Mouse (Mus musculus) stomach, postnatal 0 days (tissue): ENCODE results near the gene Car6. TPM values are rescaled to one million over a fixed set of nuclear protein-coding genes. Genes with fewer than 3 reads are reported as not detected.

ENCODE experiments used
- ATAC-seq: fragments of 200-750 bp; cut with Nextera tagmentation; 2 replicates; pipeline ENCODE4 v1.8.0; 2017; ENCODE audit not compliant: low FRiP score, low TSS enrichment
- DNase-seq: peaks from one replicate; pipeline ENCODE4 v3.0.0-alpha.2; 2016; ENCODE audit warnings: low spot score
- H3K27ac ChIP-seq: fragments of 300-500 bp; sonication (generic); replicated peaks from 2 replicates; pipeline ENCODE4 v1.5.1; 2014; ENCODE audit warnings: mild to moderate bottlenecking, control low read depth
- H3K27me3 ChIP-seq: fragments of 300-500 bp; sonication (generic); 2 replicates; pipeline ENCODE4 v1.6.1; 2014; ENCODE audit warnings: low read length; ENCODE audit not compliant: control insufficient read depth, insufficient read depth
- H3K36me3 ChIP-seq: fragments of 300-500 bp; sonication (generic); 2 replicates; pipeline ENCODE4 v1.6.1; 2014; ENCODE audit warnings: low read length, mixed read lengths; ENCODE audit not compliant: control insufficient read depth, insufficient read depth
- H3K4me1 ChIP-seq: fragments of 300-500 bp; sonication (generic); replicated peaks from 2 replicates; pipeline ENCODE4 v1.6.1; 2014; ENCODE audit warnings: antibody characterized with exemption; ENCODE audit not compliant: control insufficient read depth, insufficient read depth
- H3K4me2 ChIP-seq: fragments of 300-500 bp; sonication (generic); replicated peaks from 2 replicates; pipeline ENCODE4 v1.6.1; 2014; ENCODE audit warnings: low read depth, mild to moderate bottlenecking, control low read depth, moderate library complexity
- H3K4me3 ChIP-seq: fragments of 300-500 bp; sonication (generic); 2 replicates; pipeline ENCODE4 v1.5.1; 2014; ENCODE audit warnings: low read depth, low read length, control low read depth
- H3K9ac ChIP-seq: fragments of 300-500 bp; sonication (generic); 2 replicates; pipeline ENCODE4 v1.6.1; 2014; ENCODE audit warnings: mild to moderate bottlenecking, low read length, control low read depth, mixed read lengths
- H3K9me3 ChIP-seq: fragments of 300-500 bp; sonication (generic); 2 replicates; pipeline ENCODE4 v1.6.1; 2016; ENCODE audit warnings: low read length; ENCODE audit not compliant: control insufficient read depth
- CTCF ChIP-seq: IDR thresholded peaks from 2 replicates; pipeline ENCODE4 v1.5.1; 2016; ENCODE audit warnings: antibody characterized with exemption, low read depth, mild to moderate bottlenecking, moderate library complexity
- EP300 ChIP-seq: optimal IDR thresholded peaks from 2 replicates; pipeline ENCODE3; 2016; ENCODE audit warnings: antibody characterized with exemption
- WGBS: fragments of 180-500 bp; shearing (Covaris S2); extraction: QIAGEN DNeasy Blood & Tissue Kit; methylation state at CpG from one replicate; pipeline ENCODE4 v1.1.7; 2014; 5-methylcytosine and 5-hydroxymethylcytosine counted together
- polyA plus RNA-seq: library from polyadenylated mRNA; unstranded; fragments of >200 nt; fragmentation: Nextera tagmentation; extraction: Ambion mirVana; gene quantifications from 2 replicates; pipeline ENCODE4 v1.2.1, GENCODE M21; 2015

The Car6 gene
- polyA plus RNA-seq, 1 experiment from 2014 or later: not detected

- Histone ChIP-seq H3K9me3 (no peaks in the 10 kb centered on the region), H3K36me3 (peaks cover 19% of the 10 kb centered on the region; the same call in 1 of the 2 replicates), H3K4me1 (0 out of 2 replicates have a peak, but pooled peaks cover 9% of the 10 kb centered on the region), H3K4me3 (peak overlapping the region; percentile 60), H3K27me3 (no peaks in the 10 kb centered on the region), H3K9ac (peak overlapping the region; percentile 87), H3K4me2 (peak overlapping the region; percentile 75), H3K27ac (peak overlapping the region; percentile 97)
- peak; percentile 67 for DNase-seq
- ATAC-seq: no peak
- TF ChIP-seq CTCF (no peak), EP300 (no peak)
- under 1% methylated on average over 21 of the region's 21 CpGs for WGBS
Measured at GRCm38 (mm10) chr4:150237636-150238361, 36.7 kb upstream of the Car6 start.

- H3K27ac ChIP-seq: peak within 1 kb of the TSS; percentile 97
- peak within 1 kb of the TSS; percentile 60 for H3K4me3 ChIP-seq
- H3K36me3 ChIP-seq: peaks cover 10% of the 10 kb centered on the region; the same call in 1 of the 2 replicates
- ATAC-seq (peak; percentile 96), DNase-seq (peak; percentile 99)
- H3K9ac ChIP-seq: peak within 1 kb of the TSS; percentile 87
- no peak for TF ChIP-seq EP300
- peak; percentile 31 for TF ChIP-seq CTCF
- H3K4me2 ChIP-seq: peak within 1 kb of the TSS; percentile 75
- 0 out of 2 replicates have a peak, but pooled peaks cover 7% of the 10 kb centered on the region for H3K4me1 ChIP-seq
- under 1% methylated on average over 69 of the region's 78 CpGs for WGBS
- H3K9me3 ChIP-seq: no peaks in the 10 kb centered on the region
- H3K27me3 ChIP-seq: no peaks in the 10 kb centered on the region
Measured at GRCm38 (mm10) chr4:150236521-150237481, 35.7 kb upstream of the Car6 start, which contains the start of gene Eno1. Gene Eno1 (plus strand): TSS chr4:150236721.

GRCm38 (mm10) chr4:150236031-150236430 lies 34.9 kb upstream of the Car6 start:
- Histone ChIP-seq H3K4me3 (peak overlapping the region; percentile 60; the same call in 1 of the 2 replicates), H3K9me3 (no peaks in the 10 kb centered on the region), H3K27me3 (no peaks in the 10 kb centered on the region), H3K36me3 (peaks cover 3% of the 10 kb centered on the region; the same call in 1 of the 2 replicates), H3K4me2 (peak overlapping the region; percentile 75), H3K9ac (peak overlapping the region; percentile 87), H3K4me1 (0 out of 2 replicates have a peak, but pooled peaks cover 6% of the 10 kb centered on the region), H3K27ac (peak overlapping the region; percentile 97)
- TF ChIP-seq CTCF (no peak), EP300 (no peak)
- DNase-seq (no peak), ATAC-seq (no peak)
- WGBS: 66% methylated on average over 8 of the region's 8 CpGs

GRCm38 (mm10) chr4:150235585-150235984 lies 34.5 kb upstream of the Car6 start:
- Histone ChIP-seq H3K27ac (no peak overlapping the region), H3K4me2 (no peak overlapping the region), H3K9ac (no peak overlapping the region), H3K4me1 (0 out of 2 replicates have a peak, but pooled peaks cover 6% of the 10 kb centered on the region), H3K9me3 (no peaks in the 10 kb centered on the region), H3K27me3 (no peaks in the 10 kb centered on the region), H3K4me3 (no peak overlapping the region), H3K36me3 (no peaks in the 10 kb centered on the region)
- no peak for TF ChIP-seq CTCF
- TF ChIP-seq EP300: no peak
- DNase-seq (no peak), ATAC-seq (no peak)
- WGBS: 69% methylated on average over 4 of the region's 4 CpGs

GRCm38 (mm10) chr4:150234599-150235327 lies 33.6 kb upstream of the Car6 start:
- ATAC-seq: no peak
- DNase-seq: no peak

More at GRCm38 (mm10) chr4:150234599-150235327, 33.6 kb upstream of the Car6 start:
- Histone ChIP-seq H3K4me1 (0 out of 2 replicates have a peak, but pooled peaks cover 6% of the 10 kb centered on the region), H3K4me2 (no peak overlapping the region), H3K27me3 (no peaks in the 10 kb centered on the region), H3K36me3 (no peaks in the 10 kb centered on the region), H3K4me3 (no peak overlapping the region), H3K27ac (no peak overlapping the region), H3K9ac (no peak overlapping the region), H3K9me3 (no peaks in the 10 kb centered on the region)
- WGBS: 44% methylated on average over 8 of the region's 8 CpGs
- TF ChIP-seq CTCF (no peak), EP300 (no peak)
